Mouse (Mus musculus) B cell, adult 67 days (primary cell): ENCODE measurements around the gene Vmn1r74. TPM values are rescaled to one million over a fixed set of nuclear protein-coding genes. Genes with fewer than 3 reads are reported as not detected.

Experiments used
- total RNA-seq, 2 experiments: library from RNA; stranded (reverse); gene quantifications; 4 replicates each; pipeline ENCODE4 v1.2.4; 2023

The Vmn1r74 gene
- not detected for total RNA-seq

GRCm38 (mm10) chr7:11833680-11834079 is at the start of gene Vmn1r74:
Gene Vmn1r74, plus strand, starts transcription at chr7:11833980.

GRCm38 (mm10) chr7:11874330-11874729 is 40.5 kb downstream of the Vmn1r74 start, which contains the start of gene Vmn1r75:
Gene Vmn1r75, plus strand, starts transcription at chr7:11874630.

Other genes starting within 250 kb of the Vmn1r74 start
- gene Zscan4-ps3, start 224.7 kb upstream of the Vmn1r74 start, total RNA-seq: not detected
- not detected for gene Vmn1r72, start 153.8 kb upstream of the Vmn1r74 start, total RNA-seq
- gene Vmn1r73, start 103.7 kb upstream of the Vmn1r74 start, total RNA-seq: not detected
- not detected for gene Vmn1r75, start 40.6 kb downstream of the Vmn1r74 start, total RNA-seq
- not detected for gene Vmn1r76, start 104.2 kb downstream of the Vmn1r74 start, total RNA-seq
- not detected for gene Vmn1r77, start 202.8 kb downstream of the Vmn1r74 start, total RNA-seq